Mouse (Mus musculus) heart, postnatal 0 days (tissue): ENCODE measurements at regions not wholly inside any gene's neighbourhood (a gene's known extent, or its start where the extent isn't known, plus 50 kb on each side); places are given as distances from the start of the nearest gene placed in this dataset.

Experiments
- CTCF ChIP-seq: IDR thresholded peaks from 2 replicates; pipeline ENCODE4 v1.5.1; 2016; ENCODE audit warnings: antibody characterized with exemption, control low read depth, low read depth
- EP300 ChIP-seq: IDR thresholded peaks from 2 replicates; pipeline ENCODE4 v1.6.1; 2016; ENCODE audit warnings: antibody characterized with exemption, low read depth

- no peak for TF ChIP-seq CTCF
- TF ChIP-seq EP300: no peak
Measured at GRCm38 (mm10) chr5:50688362-50688761, 629.6 kb upstream of the Adgra3 start.
